Mouse (Mus musculus): ENCODE measurements at regions not wholly inside any gene's neighbourhood (a gene's known extent, or its start where the extent isn't known, plus 50 kb on each side); places are given as distances from the start of the nearest gene placed in this dataset.
"Not testable (repeated sequence)": the region's sequence is repeated elsewhere in the genome, so short reads cannot be mapped to it uniquely, and the experiment has no call there.

DNA sequence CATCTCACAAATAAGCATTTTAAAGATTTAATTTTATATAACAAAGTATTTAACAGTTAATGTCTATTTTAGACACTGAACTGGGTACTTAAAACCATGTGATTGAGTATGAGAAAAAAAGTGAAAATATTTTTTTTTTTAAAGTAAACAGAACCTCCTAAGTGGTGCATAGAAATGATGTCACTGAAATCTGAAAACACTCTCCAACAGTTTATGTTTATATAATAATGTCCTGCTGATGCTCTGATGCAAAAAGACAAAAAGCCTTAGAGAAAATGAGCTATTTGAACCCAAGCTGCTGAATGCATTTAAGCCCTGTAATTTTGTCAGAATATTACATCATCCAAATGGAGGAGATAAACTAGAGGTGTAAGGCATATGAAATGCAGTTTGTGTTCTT lies 3447.1 kb downstream of the 9330182O14Rik start:
- intact Hi-C loops (cut with DNase I), result no loop called here
- DNase-seq, result no peak
- Histone ChIP-seq H3K27ac (no peak overlapping the region), H3K4me3 (no peak overlapping the region)
- no peak for TF ChIP-seq CTCF (IDR thresholded peaks at IDR 0.05)

DNA sequence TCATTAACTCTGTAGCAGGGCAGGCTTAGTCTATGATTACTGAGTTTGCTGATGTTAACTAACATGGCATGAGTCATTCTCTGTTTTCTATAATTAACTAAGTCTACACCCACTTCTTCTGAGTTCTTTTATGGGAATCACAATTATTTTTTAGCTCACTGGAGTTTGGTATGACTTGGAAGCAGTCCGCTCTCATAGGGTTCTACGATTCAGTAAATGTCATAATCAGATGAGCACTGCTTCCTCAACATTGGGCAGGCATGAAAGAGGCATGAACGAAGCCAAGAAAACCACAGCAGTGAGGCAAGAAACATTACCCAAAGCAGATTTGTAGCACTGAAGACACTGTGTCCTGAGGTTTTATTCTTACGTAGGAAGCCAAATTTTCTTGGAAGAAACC lies 3451.6 kb downstream of the 9330182O14Rik start:
- Histone ChIP-seq H3K27ac (no peak overlapping the region), H3K4me3 (no peak overlapping the region)
- intact Hi-C loops (cut with DNase I), result no loop called here
- DNase-seq, result no peak
- no peak for TF ChIP-seq CTCF (IDR thresholded peaks at IDR 0.05)

DNA sequence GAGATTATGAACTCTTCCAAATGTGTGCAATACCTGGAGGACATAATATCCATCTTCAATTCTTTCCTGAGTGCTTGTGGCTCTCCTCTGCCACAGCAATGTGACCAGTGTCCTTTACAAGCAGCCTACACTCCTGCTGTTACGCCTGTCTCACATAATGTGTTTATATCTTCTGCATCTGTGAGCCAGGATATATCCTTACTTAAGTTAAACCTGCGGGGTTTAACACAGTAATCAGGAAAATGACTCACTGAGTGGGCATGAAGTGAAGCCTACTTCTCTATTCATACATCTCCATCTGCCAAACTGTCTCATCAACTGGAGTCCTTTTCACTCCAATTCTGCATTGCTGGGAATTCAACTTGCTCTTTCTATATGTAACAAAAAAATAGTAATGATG lies 3453.9 kb downstream of the 9330182O14Rik start:
- Histone ChIP-seq H3K4me3 (no peak overlapping the region), H3K27ac (no peak overlapping the region)
- TF ChIP-seq CTCF (IDR thresholded peaks at IDR 0.05), result no peak
- DNase-seq, result no peak
- intact Hi-C loops (cut with DNase I), result no loop called here

DNA sequence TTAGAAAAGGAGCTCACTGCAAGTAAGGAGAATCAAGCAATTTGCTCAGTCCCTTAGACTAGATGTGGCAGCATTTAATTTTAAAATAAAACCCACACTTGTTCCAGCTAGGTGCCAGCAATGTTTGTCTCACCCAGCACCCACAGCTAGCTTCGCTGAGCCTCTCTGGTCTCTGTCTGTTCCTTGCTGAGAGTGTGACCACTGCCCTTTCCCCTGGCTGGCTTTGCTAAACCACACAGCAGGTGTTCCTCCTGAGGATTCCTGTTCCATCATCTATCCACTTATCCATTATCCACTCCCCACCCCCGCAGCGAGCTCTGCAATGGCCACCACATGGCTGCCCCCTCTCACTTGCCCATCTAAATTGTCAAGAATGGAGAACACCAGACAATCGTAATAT lies 3473.5 kb downstream of the 9330182O14Rik start:
- intact Hi-C loops (cut with DNase I), result no loop called here
- H3K27ac ChIP-seq, result no peak overlapping the region
- no peak for DNase-seq

DNA sequence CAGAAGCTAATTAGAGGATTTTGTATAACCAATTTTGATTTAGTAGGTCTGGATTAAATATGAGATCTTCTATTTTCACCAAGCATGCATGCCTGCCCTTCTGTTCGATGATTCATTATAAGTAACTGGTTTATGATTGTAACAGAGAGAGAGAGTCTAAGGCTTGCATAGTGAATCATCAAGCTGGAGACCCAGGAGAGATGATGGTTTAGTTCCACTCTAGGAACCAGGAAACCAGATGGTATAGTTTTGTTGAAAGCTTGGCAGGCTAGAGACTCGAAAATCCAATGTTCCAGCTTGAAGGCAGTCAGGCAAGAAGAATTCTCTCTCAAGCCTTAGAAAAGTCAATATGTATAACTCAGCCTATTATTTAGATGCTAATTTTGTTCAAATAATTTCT lies 3475.7 kb downstream of the 9330182O14Rik start:
- no peak for TF ChIP-seq CTCF (IDR thresholded peaks at IDR 0.05)
- intact Hi-C loops (cut with DNase I), result no loop called here
- H3K4me3 ChIP-seq, result no peak overlapping the region
- DNase-seq, result no peak
- no peak overlapping the region for H3K27ac ChIP-seq

More for the DNA sequence above, 3473.5 kb downstream of the 9330182O14Rik start:
- no peak overlapping the region for H3K4me3 ChIP-seq
- no peak for TF ChIP-seq CTCF (IDR thresholded peaks at IDR 0.05)

DNA sequence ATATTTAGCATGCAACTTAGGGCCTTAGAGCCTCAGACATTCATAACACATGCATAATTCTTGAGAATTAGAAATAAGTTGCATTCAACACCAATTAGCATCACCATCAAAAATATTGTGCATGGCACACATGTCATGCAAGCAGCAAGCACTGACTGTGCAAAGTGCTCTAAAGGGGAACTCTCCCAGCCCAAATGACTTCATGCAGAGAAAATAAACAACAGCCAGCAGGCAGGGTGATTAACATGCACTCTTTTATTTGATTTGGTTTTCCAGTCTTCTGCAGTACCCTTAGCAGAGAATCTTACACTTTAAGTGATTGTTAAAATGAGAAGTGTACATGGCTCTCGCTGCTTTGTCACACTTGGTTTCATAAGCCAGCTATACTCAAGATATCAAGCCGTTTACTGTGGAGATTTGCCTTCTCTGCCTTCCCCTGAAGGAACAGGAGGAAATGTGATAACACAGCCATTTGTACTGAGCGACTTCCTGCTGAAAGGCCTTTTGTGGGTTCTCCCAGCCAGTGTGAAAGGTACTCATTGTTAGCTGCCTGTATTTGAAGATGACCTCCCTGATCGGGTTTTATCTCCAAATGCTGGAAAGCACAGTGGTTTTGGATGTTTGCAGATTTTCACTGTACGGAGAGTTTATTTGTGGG lies 3480.0 kb downstream of the 9330182O14Rik start:
- H3K27ac ChIP-seq, result no peak overlapping the region
- intact Hi-C loops (cut with DNase I), result no loop called here
- TF ChIP-seq CTCF (IDR thresholded peaks at IDR 0.05), result no peak
- H3K4me3 ChIP-seq, result no peak overlapping the region
- DNase-seq, result no peak

DNA sequence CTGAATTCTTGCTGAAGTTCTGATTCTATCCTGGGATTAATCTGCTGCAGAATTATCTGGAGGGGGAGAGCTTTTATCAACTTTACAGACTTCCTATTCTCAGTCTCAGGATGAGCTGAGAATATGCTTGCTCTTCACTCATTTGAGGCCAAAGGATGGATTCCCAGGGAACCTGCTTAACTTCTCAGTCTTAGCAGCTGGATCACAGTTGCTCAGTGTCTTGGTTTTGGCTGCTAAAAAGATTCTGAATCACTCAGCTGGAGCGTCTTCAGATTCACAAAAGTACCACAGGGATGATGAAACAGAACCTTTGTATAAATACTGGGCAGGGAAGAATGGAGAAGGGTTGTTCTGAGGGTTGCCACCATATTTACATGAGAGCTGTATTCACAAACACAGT lies 3481.6 kb downstream of the 9330182O14Rik start:
- Histone ChIP-seq H3K4me3 (no peak overlapping the region), H3K27ac (no peak overlapping the region)
- intact Hi-C loops (cut with DNase I), result no loop called here
- no peak for TF ChIP-seq CTCF (IDR thresholded peaks at IDR 0.05)
- DNase-seq, result no peak

DNA sequence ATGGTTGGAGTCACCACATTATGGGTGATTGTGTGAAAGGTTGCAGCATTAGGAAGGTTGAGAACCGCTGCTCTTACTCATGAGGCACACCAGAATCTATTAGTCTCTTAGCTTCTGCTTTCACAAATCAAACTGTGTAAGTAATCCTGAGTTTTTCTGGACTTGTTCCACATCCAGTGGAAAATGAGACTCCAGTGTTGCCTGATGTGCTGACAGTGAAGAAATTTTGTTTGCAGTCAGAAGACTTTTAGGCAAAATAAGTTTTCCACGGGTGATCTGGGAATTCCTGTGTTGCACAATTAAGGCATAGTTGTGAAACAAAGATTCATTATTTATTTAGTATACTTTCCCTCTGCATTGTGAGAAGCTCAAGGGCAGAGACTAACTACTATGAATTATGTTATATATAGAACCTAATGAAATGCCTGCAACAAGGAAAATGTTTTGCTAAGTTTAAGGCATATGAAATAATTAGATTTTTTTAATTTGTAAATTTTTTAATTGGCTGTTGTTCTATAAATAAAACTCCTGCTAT lies 3490.3 kb downstream of the 9330182O14Rik start:
- H3K4me3 ChIP-seq, result no peak overlapping the region
- no peak for TF ChIP-seq CTCF (IDR thresholded peaks at IDR 0.05)
- intact Hi-C loops (cut with DNase I), result no loop called here
- H3K27ac ChIP-seq, result no peak overlapping the region
- DNase-seq, result no peak

DNA sequence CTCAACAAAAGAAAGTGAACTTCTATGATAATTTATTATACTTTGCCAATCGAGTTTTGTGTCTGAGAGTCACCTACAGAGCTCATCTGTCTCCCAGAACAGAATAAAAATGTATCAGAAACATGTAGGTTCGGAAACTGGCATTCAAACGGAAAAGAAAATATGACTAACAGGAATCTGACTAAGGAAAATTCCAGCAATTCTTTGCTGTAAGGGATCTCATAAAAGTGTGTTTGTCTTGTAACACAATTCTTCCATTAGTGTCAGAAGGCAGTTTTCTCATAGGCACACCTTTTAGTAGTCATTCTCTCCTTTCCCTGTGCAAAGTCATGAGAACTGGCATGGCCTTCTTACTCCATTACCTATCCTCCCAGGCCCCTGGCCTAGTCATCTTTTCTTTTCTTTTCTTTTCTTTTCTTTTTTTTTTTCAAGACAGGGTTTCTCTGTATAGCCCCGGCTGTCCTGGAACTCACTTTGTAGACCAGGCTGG lies 3490.9 kb downstream of the 9330182O14Rik start:
- intact Hi-C loops (cut with DNase I), result no loop called here
- no peak overlapping the region for H3K27ac ChIP-seq

DNA sequence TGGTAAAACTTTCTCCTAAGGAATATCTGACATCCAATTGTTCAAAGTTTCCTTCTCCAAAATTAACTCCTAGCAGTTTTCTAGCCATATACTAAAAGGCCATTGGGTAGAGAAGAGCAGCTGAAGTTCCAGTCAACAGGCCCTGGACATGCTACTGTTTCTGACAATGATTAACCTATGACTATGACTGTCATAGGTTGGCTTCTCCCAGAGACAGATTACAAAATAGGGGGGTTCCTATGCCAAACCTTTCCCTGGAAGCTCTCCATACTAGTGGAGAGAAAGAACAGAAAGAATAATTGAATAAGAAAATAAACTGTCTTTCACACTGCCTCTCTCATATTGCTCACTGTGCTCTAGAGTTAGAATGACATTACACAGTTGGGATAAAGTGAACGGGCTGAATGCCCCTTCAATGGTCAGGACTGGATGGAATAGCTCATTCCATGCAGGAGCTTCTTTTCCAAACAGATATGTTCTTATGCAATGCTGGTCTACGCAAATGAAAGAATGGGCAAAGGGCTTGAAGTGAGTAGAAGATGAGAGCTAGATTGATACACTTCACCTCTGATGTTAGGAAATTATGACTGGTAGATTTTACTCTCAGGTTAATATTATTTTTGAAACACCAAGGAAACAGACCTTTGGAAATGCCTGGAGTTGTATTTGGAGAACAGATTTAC lies 3516.8 kb downstream of the 9330182O14Rik start:
- no peak overlapping the region for H3K27ac ChIP-seq
- intact Hi-C loops (cut with DNase I), result no loop called here
- no peak for TF ChIP-seq CTCF (IDR thresholded peaks at IDR 0.05)
- DNase-seq, result no peak
- no peak overlapping the region for H3K4me3 ChIP-seq

More for the DNA sequence above, 3490.9 kb downstream of the 9330182O14Rik start:
- no peak overlapping the region for H3K4me3 ChIP-seq
- no peak for DNase-seq
- no peak for TF ChIP-seq CTCF (IDR thresholded peaks at IDR 0.05)

DNA sequence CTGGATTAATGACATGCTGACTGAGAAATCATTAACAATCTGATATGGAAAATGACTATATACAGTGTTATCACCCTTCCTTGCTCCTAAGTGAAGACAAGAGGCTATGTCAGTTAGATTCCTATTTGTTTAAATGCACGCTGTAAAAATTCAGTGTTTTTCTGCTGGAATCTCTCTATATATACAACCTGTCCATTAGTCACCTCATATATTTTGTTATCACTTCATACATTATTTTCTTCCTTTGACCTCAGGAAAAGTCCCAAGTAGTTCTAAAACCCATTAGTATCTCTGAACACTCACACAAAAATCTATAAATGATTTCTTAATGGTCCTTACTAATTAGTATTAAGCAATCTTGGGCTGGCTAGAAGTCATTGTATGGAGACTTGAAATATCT lies 3529.5 kb downstream of the 9330182O14Rik start:
- H3K27ac ChIP-seq, result no peak overlapping the region
- no peak for DNase-seq
- intact Hi-C loops (cut with DNase I), result no loop called here
- no peak overlapping the region for H3K4me3 ChIP-seq
- TF ChIP-seq CTCF (IDR thresholded peaks at IDR 0.05), result no peak

DNA sequence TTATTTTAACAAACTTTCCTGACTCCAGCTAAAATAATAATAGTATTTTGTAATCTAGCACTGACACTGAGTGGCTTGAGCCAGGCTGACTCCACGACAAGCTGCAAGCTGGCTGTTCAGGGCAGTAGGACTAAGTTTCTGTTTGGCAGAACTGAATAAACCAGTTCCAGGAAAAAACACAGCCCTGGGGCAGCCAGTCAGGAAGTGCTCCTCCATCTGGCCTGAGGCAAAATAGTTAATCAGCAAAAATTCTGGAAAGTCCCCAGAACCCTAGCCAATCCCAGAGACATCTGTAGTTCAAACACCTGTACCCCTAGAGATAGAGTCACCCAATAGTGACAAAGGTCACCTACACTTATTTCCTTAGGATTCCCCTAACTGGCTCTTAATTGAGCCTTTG lies 3544.7 kb downstream of the 9330182O14Rik start:
- no peak for TF ChIP-seq CTCF (IDR thresholded peaks at IDR 0.05)
- Histone ChIP-seq H3K27ac (no peak overlapping the region), H3K4me3 (no peak overlapping the region)
- intact Hi-C loops (cut with DNase I), result no loop called here
- DNase-seq, result no peak

DNA sequence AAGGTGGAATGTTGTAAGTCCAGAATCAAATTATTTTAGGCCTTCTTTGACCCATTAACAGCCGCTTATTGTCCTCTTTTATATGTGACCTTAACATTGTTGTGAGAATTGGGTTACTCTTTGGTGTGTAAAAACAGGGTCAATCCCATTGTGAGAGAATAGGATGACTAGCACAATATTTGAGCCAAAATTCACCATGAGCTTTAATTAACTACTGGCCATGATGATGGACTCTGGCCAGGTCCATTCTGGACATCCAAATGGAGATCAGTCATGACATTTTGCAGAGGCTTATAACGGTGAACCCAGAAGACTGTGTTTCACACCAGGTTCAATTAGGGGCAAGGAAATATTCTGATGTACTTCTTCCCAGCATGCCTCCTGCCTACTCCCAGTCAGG lies 3548.0 kb downstream of the 9330182O14Rik start:
- intact Hi-C loops (cut with DNase I), result no loop called here
- no peak for TF ChIP-seq CTCF (IDR thresholded peaks at IDR 0.05)
- no peak overlapping the region for H3K27ac ChIP-seq
- DNase-seq, result no peak
- H3K4me3 ChIP-seq, result no peak overlapping the region

DNA sequence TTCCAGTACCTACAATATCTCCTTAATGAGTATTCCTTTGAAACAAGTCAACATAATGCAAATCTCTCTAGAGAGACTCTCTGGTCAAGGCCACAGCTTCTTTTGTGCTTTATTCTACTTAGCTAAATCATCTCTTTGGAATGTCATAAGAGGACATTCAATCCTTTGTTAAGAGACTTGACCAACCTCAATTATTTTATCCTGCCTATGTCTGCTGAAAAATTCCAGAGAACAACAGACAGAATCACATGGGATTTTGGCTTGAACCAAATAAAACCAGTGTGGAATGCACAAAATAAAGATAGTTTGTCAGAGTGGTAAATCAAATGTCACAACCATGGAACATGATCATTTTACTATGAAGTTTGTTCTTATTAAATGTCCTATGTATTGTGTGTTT lies 3557.8 kb downstream of the 9330182O14Rik start:
- H3K27ac ChIP-seq; H3K4me3 ChIP-seq; intact Hi-C loops (cut with DNase I); DNase-seq: not testable (repeated sequence)
